Mouse (Mus musculus): ENCODE measurements at regions not wholly inside any gene's neighbourhood (a gene's known extent, or its start where the extent isn't known, plus 50 kb on each side); places are given as distances from the start of the nearest gene placed in this dataset.

- no peak for DNase-seq (ENCODE audit: low spot score)
Observed at GRCm38 (mm10) chr9:74650036-74650435, 211.7 kb upstream of the Onecut1 start.

- no peak for DNase-seq (ENCODE audit: low spot score)
Observed at GRCm38 (mm10) chr9:74655956-74656355, 205.8 kb upstream of the Onecut1 start.

- no peak for DNase-seq (ENCODE audit: low spot score)
Observed at GRCm38 (mm10) chr9:74656392-74656791, 205.3 kb upstream of the Onecut1 start.

- no peak for DNase-seq (ENCODE audit: low spot score)
Observed at GRCm38 (mm10) chr9:74671356-74671952, 190.3 kb upstream of the Onecut1 start.

GRCm38 (mm10) chr9:74672261-74672660, 189.5 kb upstream of the Onecut1 start:
- no peak for DNase-seq (ENCODE audit: low spot score)

GRCm38 (mm10) chr9:74698229-74698628, 163.5 kb upstream of the Onecut1 start:
- DNase-seq (ENCODE audit: low spot score) = no peak

- DNase-seq (ENCODE audit: low spot score) = no peak
Observed at GRCm38 (mm10) chr9:74705698-74706097, 156.0 kb upstream of the Onecut1 start.

GRCm38 (mm10) chr9:74707608-74708007, 154.1 kb upstream of the Onecut1 start:
- no peak for DNase-seq (ENCODE audit: low spot score)

- no peak for DNase-seq (ENCODE audit: low spot score)
Observed at GRCm38 (mm10) chr9:74711698-74712097, 150.0 kb upstream of the Onecut1 start.

GRCm38 (mm10) chr9:74732451-74732850, 129.3 kb upstream of the Onecut1 start:
- no peak for DNase-seq (ENCODE audit: low spot score)

- DNase-seq (ENCODE audit: low spot score) = no peak
Observed at GRCm38 (mm10) chr9:74741949-74742348, 119.8 kb upstream of the Onecut1 start.

- peak; percentile 33 for DNase-seq (ENCODE audit: low spot score)
Observed at GRCm38 (mm10) chr9:74747886-74748285, 113.8 kb upstream of the Onecut1 start.

GRCm38 (mm10) chr9:74758025-74758424, 103.7 kb upstream of the Onecut1 start:
- no peak for DNase-seq (ENCODE audit: low spot score)

GRCm38 (mm10) chr9:74758876-74759275, 102.8 kb upstream of the Onecut1 start:
- no peak for DNase-seq (ENCODE audit: low spot score)

GRCm38 (mm10) chr9:74780419-74780818, 81.3 kb upstream of the Onecut1 start:
- no peak for DNase-seq (ENCODE audit: low spot score)

GRCm38 (mm10) chr9:74793394-74793793, 68.3 kb upstream of the Onecut1 start:
- DNase-seq (ENCODE audit: low spot score) = no peak

- no peak for DNase-seq (ENCODE audit: low spot score)
Observed at GRCm38 (mm10) chr9:74795994-74796393, 65.7 kb upstream of the Onecut1 start.

- DNase-seq (ENCODE audit: low spot score) = no peak
Observed at GRCm38 (mm10) chr9:74797272-74797844, 64.4 kb upstream of the Onecut1 start.

- no peak for DNase-seq (ENCODE audit: low spot score)
Observed at GRCm38 (mm10) chr9:74801091-74801490, 60.6 kb upstream of the Onecut1 start.

- no peak for DNase-seq (ENCODE audit: low spot score)
Observed at GRCm38 (mm10) chr9:74811437-74811836, 50.3 kb upstream of the Onecut1 start.

Data from layer of hippocampus, adult 11-12 months (tissue).